Mouse (Mus musculus): ENCODE results near the gene Lrmda.

Lrmda gene

DNA sequence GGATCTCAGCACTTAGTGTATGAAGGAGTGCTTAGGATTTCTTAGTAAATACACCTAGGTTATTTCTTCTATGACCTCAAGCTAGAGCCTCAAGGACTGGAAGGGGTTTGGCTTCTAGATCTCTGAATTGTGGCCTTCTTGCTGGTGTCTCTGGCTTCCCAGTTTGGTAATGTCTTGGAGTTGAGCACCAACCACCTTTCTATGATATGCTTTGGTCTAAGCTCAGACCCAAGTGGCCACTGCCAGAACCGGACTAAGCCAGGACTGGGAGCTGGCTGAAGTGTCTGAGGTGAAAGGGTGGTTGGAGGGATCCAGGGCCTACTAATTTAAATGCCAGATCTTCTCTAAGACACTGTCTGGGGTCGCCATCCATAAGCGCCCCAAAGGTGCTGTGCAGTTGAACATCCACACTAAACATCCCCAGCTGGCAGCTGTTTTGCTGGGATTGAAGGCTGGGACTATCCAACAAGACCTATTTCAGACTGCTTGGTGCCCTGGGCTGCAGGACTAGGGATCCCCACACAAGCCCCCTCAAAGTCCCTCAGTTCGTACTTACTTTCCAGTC is 27.1 kb upstream of the Lrmda start:
- DNase-seq (ENCODE audit: low spot score in 2 of 2), result no peak

DNA sequence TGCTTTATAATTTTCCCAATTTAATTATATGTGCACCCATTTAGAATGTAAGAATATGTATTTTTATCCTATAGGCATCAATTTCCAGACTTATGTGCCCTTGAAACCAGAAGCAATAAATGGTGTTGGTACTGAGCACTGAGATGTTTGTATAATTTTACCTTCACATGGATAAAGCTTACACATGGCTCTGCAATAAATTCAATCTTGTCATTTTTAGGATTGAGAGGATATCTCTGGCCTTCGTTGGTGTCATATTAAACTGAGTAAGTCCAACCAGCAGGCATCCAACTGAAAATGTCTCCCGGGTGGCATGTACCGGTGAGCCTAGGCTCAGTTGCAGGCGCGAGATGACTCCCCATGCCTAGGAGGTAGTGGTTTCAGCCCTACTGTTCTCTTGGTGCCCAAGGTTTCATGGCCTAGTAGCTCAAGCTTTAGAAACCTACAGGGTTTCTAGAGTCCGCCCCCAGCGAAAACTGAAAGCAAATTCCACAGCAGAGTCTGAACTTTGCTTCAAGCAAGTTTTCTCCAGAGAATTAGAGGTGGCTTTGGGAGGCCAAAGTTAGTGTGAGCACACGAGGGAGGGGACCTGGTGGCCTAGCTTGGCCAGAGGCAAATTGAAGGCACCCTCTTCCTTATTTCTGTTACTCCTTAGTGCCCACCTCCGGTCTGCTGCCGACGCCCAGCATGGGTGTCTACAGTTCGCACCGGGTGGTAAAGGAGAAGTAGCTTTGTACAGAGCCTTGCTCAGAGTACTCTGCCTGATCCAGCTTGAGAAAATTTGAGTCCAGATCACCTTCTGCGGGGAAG is 26.1 kb upstream of the Lrmda start:
- no peak for DNase-seq (ENCODE audit: low spot score in 2 of 2)

DNA sequence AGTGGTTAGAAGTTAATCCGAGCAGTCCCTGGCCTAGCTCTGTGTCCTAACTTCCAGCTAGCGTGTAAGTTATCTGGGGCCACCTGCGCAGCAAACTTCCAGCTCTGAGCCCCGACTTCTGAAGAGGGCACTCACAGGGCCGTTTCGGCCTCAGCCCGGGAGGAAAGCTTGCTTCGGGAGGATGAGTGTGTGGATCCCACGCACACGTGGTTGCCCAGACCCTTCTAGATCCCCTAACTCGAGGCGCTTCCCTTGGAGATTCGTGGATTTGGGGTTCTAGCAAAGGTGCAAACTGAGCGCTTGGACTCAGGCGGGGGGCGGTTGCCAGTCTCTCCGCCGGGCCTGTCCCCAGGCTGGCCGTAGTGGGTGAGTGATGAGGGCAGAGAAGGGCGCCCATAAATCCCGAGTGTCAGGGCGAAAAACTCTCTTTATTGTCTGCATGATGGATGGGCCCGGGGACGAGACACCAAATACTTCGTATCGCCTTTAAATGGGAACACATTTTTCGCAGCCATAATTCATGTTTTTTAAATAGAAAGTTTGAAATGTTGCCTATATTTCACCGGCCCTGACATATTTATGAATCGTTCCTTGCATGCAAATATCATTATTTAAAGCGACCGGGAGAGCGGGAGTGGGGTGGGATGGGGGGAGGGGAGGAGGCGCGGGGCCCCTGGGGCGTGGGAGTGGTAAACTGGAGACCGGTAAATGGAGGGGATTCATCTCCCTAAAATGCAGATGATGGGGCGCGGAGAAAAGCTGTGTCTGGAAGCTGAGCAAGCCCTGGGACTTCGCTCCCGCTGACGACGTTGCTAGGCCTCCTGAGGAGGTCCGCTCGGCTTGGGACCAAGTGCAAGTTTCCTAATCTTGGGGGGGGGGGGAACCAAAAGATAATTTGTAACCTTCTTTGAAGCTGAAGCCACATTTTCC is 25.2 kb upstream of the Lrmda start:
- DNase-seq (ENCODE audit: low spot score in 2 of 2), result no peak

DNA sequence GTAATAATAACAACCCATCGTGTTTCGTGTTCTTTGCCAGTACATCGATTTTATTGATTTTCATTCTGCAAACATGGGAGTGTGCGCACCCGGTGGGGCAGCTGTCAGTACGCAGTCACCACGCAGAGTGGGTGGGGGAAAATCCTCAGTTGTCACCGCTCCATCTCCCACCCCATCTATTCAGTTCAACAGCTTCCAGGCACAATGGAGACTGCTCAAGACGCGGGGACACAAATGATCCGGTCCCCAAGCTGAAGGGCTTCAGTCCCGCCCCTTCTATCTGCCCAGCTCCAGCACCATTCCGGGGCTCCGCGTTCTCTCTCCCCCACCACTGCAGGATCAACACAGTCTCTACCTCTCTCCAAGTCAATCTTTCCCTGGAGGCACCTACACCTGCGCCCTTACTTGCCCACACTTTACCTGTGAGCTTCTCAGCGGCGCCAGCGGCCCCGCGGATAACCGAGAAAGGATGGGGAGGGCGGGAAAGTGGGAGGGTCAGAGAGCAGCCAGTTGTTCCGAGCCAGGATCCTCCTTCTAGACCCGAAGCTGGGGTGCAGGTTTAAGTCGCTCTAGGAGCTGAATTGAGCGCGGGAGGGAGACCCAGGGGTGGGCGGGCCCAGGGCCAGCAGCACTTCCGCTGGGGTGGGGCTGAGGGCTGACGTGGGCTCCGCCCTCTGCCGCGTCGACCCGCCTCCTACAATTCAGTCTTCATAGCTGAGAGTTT is 24.3 kb upstream of the Lrmda start:
- no peak for DNase-seq (ENCODE audit: low spot score in 2 of 2)

DNA sequence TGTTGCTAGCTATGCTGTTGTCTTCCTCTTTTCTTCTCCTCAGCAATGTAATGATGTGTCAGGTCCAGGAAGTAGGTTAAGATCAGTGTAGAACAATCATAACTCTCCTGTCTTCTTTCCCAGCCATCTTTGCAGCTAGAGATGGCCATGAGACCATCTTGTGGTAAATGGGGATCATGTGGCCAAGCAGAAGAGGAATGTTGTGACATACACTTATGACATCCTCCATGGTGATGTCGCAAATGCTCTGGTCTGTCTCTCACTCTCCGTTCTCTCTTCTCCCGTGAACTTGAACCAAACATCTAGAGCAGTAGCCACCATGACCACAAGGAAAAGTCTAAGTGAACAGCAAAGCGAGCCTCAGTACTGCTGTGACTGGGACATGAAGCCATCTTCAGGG is 19.9 kb upstream of the Lrmda start:
- DNase-seq (ENCODE audit: low spot score in 2 of 2), result no peak

DNA sequence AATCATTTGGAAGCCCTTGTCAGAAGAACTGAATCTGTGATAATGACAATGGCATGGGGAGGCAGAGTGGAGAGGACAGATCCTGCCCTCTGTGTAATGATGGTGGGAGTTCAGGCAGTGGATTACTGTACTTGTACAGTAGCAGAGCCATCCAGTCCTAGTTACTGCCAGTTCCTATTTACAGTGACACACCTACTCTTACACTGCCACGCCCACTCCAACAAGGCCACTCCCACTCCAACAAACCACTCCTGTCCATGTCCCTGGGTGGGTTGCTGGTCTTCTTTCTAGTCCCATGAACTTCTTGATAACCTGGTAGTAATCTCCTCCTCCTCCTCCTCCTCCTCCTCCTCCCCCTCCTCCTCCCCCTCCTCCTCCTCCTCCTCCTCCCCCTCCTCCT is 16.3 kb upstream of the Lrmda start:
- no peak for DNase-seq (ENCODE audit: low spot score in 2 of 2)

DNA sequence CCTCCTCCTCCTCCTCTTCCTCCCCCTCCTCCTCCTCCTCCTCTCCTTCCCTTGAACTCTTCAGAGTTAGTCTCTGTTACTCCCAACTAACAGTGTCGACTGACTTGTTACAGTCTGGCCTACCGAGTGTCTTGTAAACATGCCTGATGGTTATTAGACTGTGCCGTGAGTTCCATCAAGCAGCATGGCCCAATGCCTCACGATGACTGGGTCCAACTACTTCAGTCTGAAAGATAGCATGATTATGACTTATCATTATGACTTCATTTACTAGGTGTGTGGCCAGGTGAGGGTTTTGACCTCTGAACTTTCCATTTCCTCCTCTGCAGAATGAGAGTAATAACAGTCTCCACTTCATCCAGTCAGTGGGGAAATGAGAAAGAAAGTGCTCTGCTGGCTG is 15.9 kb upstream of the Lrmda start:
- DNase-seq (ENCODE audit: low spot score in 2 of 2), result no peak

DNA sequence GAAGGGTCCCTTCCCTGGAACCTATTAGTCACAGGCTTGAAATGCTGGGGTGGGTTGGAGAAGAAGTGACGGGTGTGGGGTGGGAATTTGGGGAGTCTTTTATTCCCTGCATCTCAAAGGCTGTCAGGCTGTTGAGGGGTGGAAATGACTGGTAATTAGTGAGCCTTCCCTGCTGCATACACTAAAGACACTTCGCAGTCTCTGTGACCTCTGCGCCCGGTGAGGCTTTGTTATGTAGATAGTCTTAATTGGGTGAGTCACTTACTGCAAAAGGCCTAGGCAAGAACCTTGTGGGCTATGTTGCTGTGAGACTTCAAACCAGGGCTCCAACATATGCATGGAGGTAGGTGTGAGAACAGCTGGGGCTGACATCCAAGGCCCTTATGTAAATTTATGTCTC is 14.6 kb upstream of the Lrmda start:
- DNase-seq (ENCODE audit: low spot score in 2 of 2), result no peak

DNA sequence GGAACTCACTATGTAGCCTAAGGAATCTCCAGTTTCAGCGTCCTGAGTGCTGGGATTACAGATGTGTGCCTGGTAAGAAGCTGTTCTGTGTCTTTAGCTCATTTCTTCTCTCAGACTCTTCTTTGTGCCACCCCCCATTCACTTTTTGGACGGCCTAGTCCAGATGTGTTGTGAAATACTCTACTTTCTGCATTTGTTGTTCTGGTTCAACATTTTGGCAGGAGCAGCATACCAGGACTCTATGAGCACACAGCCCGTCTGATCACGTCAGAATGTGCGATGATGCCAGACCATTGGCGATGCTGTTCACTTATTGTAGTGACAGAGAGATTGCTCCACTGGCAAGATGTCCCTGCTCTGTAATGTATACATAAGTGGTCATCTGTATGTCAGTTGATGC is 12.5 kb upstream of the Lrmda start:
- DNase-seq (ENCODE audit: low spot score in 2 of 2), result no peak

DNA sequence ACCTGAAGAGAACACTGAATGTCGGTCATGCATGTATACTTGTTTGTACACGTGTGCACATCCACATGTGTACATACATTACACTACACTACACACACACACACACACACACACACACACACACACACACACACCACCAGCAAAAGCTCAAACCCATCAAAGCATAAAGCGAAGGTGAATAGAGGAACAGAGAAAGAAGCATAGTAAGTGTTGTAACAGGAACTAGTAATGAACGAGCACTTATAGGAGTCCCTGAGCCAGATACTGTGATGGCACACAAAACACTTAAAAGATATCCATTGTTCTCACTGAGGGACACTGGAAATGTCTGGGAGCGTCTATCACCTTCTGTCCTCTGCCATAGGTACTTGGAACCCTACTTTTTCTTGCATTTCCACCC is 5.2 kb upstream of the Lrmda start:
- DNase-seq (ENCODE audit: low spot score in 2 of 2), result no peak

DNA sequence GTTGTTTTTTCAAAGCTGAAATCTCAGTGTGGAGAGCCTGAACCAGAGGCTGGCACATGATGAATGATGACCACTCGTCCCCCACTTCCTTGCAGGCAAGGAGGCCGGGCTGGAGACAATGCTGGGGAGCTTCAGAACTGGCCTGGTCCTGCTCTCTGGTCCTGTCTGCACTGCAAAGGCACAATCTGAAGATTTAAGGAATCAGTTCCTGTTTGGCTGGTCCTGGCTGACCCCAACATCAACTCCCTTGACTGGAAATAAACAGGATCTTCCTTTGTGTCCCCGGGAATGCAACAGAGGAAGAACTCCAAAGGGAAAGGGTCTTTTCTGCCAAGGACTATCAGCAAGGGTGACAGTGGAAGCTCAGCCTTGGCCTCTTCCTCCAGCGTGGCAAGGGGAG is 4.7 kb upstream of the Lrmda start:
- no peak for DNase-seq (ENCODE audit: low spot score in 2 of 2)

DNA sequence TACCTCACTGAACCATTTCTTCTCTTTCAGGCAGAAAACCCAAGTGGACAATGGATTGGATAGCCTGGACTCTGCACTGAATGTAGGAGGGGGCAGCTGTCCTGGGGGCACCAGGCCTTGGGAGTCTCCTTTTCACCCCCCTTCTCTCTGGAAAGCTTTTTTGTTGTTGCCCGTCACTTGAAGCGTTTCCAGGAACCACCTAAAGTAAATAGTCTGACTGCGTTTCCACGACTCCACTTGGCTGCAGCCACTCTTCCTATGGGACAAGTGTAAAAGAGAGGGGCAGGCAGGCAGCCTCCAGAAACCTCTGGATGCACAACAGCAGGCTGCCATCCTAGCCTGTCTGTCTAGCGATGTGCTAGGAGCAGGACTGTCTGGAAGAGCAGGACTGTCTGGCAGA is 2.5 kb upstream of the Lrmda start:
- no peak for DNase-seq (ENCODE audit: low spot score in 2 of 2)

DNA sequence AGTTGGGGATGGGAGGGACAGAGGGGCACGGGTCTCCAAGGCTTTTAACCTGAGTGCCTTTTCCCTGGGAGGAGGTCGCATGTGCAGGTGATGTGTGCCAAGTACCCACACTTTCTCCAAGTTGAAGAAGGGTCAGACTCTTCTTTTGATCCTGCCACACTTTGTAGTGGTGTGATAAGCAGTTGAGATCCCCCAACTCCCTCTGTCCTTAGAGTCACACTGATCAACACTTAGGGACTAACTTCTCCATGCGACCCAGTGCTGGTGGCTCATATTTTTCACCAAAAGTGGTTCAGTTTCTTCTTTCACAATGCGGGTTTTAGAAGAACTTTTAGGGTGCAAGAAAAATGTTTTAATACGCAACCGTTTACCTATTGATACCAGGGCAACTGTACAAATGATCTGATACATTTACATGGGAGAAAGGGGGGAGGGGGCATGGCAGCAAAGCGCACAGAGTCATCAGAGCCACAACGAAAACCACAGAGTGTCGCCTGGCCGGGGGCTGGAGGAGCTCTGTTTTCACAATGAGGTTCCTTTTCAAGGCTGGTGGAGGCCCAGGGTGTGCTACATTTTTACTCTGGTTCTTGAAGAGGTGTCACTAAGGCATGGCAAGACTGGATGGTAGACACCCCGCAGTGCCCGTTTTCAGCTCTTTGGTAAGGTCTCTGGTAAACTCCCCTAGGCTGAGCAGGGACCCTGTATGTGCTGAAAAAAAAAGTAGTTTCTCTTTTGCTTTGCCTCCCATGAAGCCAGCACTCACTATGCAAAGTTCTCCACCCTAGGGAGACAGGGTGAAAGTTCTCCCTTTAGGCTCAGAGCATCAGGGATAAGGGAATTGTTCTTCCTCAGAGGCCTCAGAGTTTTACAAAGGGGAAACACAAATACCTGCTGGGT is 685 bp downstream of the Lrmda start:
- no peak for DNase-seq (ENCODE audit: low spot score in 2 of 2)

DNA sequence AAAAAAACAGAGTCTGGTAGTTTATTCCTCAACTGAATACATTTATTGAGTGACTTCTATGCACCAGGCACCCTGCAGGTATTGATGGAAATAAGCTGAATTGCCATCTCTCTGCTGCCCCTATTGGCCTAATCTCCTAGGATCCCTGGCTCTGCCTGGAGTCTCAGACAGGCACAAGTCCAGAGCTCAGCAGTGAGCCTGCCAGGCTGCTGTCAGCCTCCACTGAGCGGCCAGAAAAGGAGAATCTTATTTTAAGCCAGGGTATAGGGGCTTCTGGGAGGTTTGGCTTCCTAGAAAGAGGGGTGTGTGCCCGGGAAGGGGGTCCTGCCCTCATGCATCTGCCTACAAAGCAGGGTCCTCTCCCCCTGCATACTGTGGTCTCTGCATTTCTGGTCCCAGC is 1.4 kb downstream of the Lrmda start:
- DNase-seq (ENCODE audit: low spot score in 2 of 2), result no peak

DNA sequence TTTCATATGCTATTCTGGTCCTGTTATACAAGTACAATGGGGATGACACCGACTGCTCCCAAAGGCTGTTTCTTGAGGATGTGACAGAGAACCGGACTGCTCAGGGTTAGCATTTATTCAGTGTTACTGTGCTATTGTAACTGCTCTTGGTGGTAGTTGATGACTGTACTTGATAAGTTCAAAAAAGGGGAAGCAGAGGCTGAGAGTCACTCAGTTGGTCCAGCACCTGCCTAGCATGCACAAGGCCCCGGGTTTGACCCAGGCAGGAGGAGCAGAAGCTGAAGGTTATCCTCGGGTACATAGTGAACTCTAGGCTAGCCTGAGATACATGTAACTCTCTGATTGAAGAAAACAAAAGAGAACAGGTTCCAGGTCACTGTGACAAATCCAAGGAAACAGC is 4.0 kb downstream of the Lrmda start:
- DNase-seq (ENCODE audit: low spot score in 2 of 2), result no peak

DNA sequence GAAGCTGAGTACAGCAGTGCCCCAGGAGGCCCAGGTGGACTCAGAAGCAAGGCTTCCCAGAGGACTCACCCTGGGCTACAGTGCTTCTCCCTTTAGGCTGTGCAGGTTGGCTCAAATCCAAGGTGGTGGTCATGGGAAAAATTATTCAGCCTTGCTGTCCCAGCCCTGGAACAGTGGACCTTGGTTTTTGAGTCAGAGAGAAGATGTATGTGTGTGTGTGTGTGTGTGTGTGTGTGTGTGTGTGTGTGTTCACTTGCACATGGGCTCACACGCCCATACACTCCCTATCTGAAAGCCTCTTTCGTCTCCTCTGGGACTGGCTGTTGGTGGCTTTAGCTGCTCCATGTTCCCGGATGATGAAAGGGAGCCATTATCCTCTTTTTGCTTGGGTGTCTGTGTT is 16.4 kb downstream of the Lrmda start:
- no peak for DNase-seq (ENCODE audit: low spot score in 2 of 2)

DNA sequence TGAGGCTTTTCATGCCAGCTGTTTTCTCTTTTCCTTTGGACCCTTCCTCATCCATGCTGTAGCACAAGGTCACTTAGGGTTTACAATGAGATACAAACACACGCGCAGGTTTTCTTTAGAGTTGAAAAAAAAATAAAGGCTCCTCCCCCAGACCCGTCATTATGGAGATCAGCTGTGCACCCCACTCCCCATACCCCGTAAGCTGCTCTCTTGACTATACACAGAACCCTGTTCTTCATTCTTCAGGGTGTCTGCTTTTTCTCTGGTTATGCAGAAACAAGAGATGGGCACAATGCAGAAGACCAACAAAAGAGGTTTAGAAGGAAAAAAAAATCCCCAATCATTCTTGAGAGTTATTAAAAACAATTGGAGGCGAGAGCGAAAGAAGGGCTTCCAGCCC is 16.8 kb downstream of the Lrmda start:
- DNase-seq (ENCODE audit: low spot score in 2 of 2), result no peak

DNA sequence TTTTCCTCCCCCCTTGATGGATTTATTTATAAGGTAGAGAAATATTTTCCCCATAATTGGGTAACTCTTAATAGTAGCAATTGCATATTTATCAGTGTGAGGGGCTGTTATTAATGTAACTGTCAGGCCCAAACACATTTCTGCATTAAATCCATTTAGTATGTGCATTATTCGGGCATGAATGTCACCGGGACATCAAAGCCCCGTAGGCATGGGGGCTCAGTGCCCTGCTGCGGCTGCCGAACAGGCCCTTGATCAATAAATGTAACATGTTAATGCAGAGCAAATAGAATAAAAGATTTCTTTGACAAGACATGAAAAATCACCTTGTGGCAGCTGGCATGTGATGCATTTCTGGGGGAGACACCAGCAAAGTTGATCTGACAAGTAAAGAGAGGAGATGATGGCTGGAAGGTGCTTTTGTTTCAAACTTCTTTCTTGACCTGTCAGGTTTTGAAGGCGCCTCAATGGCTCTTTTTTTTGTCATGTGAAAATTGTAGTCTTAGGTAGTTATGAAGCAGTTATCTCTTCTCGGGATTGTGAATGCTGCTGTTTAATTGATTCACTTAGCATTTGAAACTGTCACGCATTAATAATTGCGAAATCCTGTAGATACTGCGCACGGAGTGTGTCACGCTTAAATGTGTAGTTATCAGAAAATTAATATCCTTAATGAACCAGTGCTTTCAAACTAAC is 17.4 kb downstream of the Lrmda start:
- no peak for DNase-seq (ENCODE audit: low spot score in 2 of 2)

DNA sequence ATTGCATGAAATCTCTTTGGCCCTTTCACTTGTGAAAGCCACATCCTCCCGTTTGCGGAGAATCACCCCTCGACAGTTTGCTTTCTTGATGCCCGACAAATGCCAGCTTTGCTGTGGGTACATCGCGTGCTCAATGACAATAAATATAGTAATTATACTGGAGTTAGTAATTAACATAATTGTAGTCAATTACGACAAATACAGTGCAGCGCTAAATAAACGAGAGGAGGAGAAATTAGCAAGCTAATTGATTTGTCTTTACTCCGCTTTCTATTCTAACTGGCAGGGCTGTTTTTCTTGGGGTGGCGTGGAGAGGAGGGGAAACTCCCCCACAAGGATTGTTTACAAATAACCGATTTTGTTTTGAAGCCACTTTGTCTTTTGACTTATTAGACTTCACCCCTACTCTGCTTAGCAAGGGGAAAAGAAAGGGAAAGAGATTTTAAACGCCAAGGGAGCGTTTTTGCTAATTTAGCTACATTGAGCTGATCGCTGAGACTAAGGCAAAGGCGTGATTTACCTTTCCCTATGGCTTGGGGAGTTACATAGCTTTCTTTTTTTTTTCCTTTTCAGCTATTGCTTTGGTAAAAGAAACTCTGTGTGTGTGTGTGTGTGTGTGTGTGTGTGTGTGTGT is 18.1 kb downstream of the Lrmda start:
- DNase-seq (ENCODE audit: low spot score in 2 of 2), result no peak

DNA sequence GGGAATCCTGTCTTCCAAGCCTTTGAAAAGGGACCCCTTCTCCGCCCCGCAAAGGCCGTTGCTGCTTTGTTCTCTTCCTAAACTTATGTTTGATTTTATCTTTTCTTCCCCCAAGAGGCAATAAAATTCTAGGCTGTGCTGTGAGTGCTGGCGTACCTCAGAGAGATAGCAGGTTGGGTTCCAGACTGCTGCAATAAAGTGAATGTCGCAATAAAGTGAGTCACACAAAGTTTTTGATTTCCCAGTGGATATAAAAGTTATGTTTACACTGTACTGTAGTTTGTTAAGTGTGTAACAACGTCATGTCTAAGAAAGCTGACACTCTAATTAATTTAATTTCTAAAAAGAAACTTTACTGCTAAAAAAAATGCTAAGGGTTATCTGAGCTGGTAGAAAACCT is 22.6 kb downstream of the Lrmda start:
- no peak for DNase-seq (ENCODE audit: low spot score in 2 of 2)

Data from right cerebral cortex, adult 2 months (tissue).